Mouse (Mus musculus) testis, adult 2 months (tissue): ENCODE measurements around the gene Rbfox3. TPM values are rescaled to one million over a fixed set of nuclear protein-coding genes. Genes with fewer than 3 reads are reported as not detected.

Source experiments
- H3K27ac ChIP-seq: fragments of 200-500 bp; 2 replicates; pipeline ENCODE4 v1.5.1; 2012; ENCODE audit warnings: low read depth, low read length; ENCODE audit not compliant: control insufficient read depth, insufficient read depth
- H3K27me3 ChIP-seq: fragments of 200-500 bp; 2 replicates; pipeline ENCODE4 v1.6.1; 2012; ENCODE audit warnings: mild to moderate bottlenecking, low read length, moderate library complexity; ENCODE audit not compliant: control insufficient read depth, insufficient read depth
- H3K36me3 ChIP-seq: fragments of 200-500 bp; 2 replicates; pipeline ENCODE4 v1.6.1; 2012; ENCODE audit warnings: mild to moderate bottlenecking, low read length; ENCODE audit not compliant: control insufficient read depth, insufficient read depth
- H3K4me1 ChIP-seq: fragments of 200-500 bp; 2 replicates; pipeline ENCODE4 v1.6.1; 2012; ENCODE audit warnings: low read length; ENCODE audit not compliant: control insufficient read depth, insufficient read depth
- H3K4me3 ChIP-seq: fragments of 200-500 bp; 2 replicates; pipeline ENCODE4 v1.5.1; 2012; ENCODE audit warnings: low read depth, mild to moderate bottlenecking, low read length, moderate library complexity, mixed read lengths; ENCODE audit not compliant: control insufficient read depth
- CTCF ChIP-seq: fragments of 200-500 bp; IDR thresholded peaks from 2 replicates; pipeline ENCODE4 v1.5.1; 2012; ENCODE audit warnings: low read depth, mild to moderate bottlenecking, inconsistent platforms, low read length, moderate library complexity; ENCODE audit not compliant: control insufficient read depth, insufficient read depth, insufficient replicate concordance
- POLR2A ChIP-seq: fragments of 200-500 bp; IDR thresholded peaks from 2 replicates; pipeline ENCODE4 v1.6.1; 2012; ENCODE audit warnings: low read depth, mild to moderate bottlenecking, inconsistent platforms, low read length, moderate library complexity; ENCODE audit not compliant: control insufficient read depth
- polyA plus RNA-seq: library from polyadenylated mRNA; depleted of rRNA; stranded (reverse); fragments of >200 nt; gene quantifications from 2 replicates; pipeline ENCODE4 v1.2.3, GENCODE M21; 2012

Rbfox3 gene
- polyA plus RNA-seq, 1 experiment: 0.28 TPM

DNA sequence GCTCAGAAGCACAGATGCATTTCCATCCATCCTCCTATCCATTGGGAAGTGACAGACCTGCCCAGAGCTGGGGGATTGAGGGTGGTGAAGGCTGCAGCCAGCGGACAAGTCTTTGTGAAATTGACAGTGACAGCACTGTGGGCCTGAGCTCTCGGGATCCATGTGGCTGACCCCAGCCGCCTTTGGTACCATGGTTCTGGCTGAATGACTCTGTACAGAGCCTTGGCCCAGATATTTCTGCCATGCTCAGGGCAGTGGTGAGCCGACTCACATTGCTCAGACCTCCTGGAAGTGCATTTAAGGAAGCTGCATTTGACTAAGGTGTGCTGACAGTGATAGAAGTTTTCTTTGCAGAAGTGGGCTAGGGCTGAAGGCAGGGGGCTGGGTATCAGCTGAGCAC lies 144.0 kb downstream of the Rbfox3 start:
- H3K4me1 ChIP-seq: no peaks in the 10 kb centered on the region
- no peak overlapping the region for H3K27ac ChIP-seq
- no peaks in the 10 kb centered on the region for H3K36me3 ChIP-seq
- TF ChIP-seq POLR2A (no peak), CTCF (no peak)
- no peaks in the 10 kb centered on the region for H3K27me3 ChIP-seq
- H3K4me3 ChIP-seq: no peak overlapping the region

DNA sequence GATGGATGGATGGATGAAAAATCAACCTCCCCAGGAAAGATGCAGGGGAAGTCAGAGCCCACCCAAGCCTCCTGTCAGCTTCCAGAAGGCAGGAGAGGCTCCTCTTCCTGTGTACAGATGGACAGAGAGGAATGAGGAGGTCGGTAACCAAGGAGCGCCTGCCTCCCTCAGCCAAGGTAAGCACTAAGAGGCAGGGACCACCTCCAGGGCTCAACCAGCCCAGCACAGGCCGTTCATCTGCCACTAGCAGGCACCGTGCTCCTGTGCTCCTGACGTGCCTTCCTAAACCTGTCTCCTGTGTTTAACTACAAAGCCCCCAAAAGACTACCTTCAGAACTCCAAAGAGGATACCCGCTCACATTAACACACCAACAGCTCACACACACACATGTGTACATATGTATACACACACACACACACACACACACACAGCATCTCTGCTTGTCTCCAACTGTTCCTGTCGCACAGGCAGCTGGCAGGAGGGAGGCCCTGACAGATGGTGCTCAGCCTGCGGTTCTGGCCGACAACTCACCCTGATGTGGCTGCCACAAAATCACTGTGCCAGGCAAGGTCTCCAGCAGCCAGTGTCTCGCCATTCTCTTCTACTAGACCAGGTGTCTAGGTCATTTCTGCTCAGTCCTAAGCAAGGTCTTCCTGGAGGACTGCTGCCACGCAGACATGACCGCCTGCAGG lies 151.0 kb downstream of the Rbfox3 start:
- H3K4me3 ChIP-seq: no peak overlapping the region
- TF ChIP-seq CTCF: no peak
- no peak for TF ChIP-seq POLR2A
- H3K27me3 ChIP-seq: no peaks in the 10 kb centered on the region
- no peaks in the 10 kb centered on the region for H3K4me1 ChIP-seq
- H3K27ac ChIP-seq: no peak overlapping the region
- H3K36me3 ChIP-seq: no peaks in the 10 kb centered on the region

DNA sequence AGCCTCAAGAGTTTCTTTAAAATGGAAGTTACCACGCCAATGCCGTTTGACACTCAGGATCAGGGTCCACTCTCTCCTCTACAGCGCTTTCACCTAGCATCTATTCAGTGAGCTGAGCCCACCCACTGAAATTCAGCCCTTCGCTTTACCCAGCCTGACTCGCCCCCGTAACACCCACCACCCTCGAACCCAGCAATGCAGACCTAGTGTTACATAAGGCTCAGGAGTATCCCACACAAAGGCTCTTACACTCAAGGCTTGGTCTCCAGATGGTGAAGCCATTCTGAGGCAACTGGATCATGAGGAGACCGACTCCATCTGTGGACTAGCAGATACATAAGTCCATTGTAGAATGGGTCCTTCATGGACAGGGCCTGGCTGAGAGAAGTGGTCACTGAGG lies 152.2 kb downstream of the Rbfox3 start:
- Histone ChIP-seq H3K27ac (no peak overlapping the region), H3K4me3 (no peak overlapping the region), H3K4me1 (no peaks in the 10 kb centered on the region), H3K27me3 (no peaks in the 10 kb centered on the region), H3K36me3 (no peaks in the 10 kb centered on the region)
- TF ChIP-seq CTCF: no peak
- no peak for TF ChIP-seq POLR2A

DNA sequence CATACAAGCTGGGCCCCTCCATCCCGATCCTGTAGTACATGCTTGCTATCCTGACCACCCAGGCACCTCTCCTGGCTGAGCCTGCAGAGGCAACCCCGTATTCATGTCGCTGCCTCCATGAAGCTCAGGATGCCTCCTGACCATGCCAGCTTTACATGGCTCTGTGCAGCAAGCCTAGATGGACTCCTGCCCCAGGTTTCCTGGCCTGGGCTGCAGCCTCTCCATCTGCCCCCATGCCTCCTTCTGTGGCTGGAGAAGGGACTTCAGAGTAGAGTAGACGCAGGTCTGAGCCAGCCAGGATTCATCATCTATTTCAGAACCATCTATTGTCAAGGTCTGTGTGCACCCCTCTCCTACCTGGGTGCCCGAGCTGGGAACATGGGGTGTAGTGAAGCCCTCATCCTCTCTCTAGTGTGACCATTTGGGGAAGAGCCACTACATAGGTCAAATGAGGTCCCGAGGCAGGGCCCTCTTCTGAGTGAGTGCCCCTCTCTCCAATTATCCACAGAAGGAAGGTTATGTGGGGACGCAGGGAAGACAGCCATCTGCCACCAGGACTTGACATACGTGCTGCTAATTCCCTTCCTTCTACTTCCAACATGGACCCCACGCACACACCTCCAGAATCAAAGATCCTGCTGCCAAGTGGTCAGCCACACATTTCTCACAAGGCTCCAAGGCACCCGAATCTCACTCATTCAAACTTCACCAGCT lies 153.0 kb downstream of the Rbfox3 start:
- no peaks in the 10 kb centered on the region for H3K36me3 ChIP-seq
- no peaks in the 10 kb centered on the region for H3K4me1 ChIP-seq
- no peak overlapping the region for H3K27ac ChIP-seq
- H3K4me3 ChIP-seq: no peak overlapping the region
- TF ChIP-seq CTCF (no peak), POLR2A (no peak)
- no peaks in the 10 kb centered on the region for H3K27me3 ChIP-seq

DNA sequence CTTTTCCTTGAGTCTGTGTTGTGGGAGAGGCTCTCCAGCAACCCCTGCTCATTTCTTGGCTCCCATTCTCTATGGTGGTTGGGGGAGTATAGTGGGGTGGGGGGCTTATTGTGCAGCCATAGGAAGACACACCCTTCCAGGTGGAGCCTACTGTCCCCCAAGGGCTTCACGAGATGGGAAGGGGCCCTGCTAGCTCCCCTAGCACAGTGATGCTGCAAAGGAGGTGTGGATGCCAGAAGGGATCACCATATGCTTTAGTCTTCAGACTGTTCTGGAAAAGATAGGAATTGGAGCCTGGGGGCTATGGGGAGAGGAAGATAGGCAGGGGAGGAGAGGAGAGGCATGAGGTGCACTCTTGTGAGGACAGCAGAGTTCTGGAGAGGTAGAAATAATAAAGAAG lies 153.9 kb downstream of the Rbfox3 start:
- TF ChIP-seq POLR2A (no peak), CTCF (no peak)
- no peak overlapping the region for H3K4me3 ChIP-seq
- H3K4me1 ChIP-seq: no peaks in the 10 kb centered on the region
- no peak overlapping the region for H3K27ac ChIP-seq
- H3K36me3 ChIP-seq: no peaks in the 10 kb centered on the region
- no peaks in the 10 kb centered on the region for H3K27me3 ChIP-seq

DNA sequence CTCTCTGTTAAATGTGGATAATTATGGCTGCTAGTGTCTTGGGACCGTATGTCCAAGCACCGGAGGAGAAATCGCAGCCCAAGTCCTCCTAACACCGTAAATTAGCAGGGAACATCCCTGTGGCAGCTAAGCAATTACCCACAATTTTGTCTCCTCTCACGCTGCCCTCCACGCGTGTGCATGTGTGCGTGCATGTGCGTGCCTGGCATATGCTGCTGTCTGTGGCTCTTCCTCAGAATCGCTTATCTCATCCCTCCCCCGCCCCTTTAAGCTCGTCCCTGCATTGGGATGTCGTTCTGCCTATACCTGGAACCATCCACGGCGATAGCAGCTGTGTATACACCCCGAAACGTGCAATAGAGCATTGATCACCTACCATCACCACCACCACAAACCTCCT lies 156.4 kb downstream of the Rbfox3 start:
- no peaks in the 10 kb centered on the region for H3K36me3 ChIP-seq
- no peak overlapping the region for H3K4me3 ChIP-seq
- no peaks in the 10 kb centered on the region for H3K4me1 ChIP-seq
- TF ChIP-seq CTCF (no peak), POLR2A (no peak)
- H3K27ac ChIP-seq: no peak overlapping the region
- no peaks in the 10 kb centered on the region for H3K27me3 ChIP-seq

DNA sequence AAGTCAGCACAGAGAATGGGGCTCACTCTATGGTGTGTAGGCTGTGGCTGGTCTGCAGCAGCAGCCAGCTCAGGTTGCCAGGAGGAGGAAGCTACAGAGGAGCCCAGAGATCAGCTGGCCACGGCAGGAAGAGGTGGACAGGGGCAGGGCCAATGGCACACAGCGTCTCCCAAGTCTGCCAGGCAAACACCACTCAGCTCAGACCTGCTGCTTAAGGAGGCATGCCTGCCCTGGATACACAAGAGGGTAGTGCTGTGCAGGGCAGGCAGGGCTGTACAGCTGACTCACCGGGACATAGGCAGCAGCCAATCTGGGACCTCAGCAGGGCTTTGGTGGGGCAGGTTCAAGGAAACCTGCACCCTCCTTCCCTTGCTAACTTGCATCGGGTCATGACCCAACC lies 156.9 kb downstream of the Rbfox3 start:
- no peaks in the 10 kb centered on the region for H3K27me3 ChIP-seq
- H3K27ac ChIP-seq: no peak overlapping the region
- H3K36me3 ChIP-seq: no peaks in the 10 kb centered on the region
- no peaks in the 10 kb centered on the region for H3K4me1 ChIP-seq
- H3K4me3 ChIP-seq: no peak overlapping the region
- TF ChIP-seq CTCF (no peak), POLR2A (no peak)
